27 mouse cellular contexts compared by ENCODE assay signal in the genomic region with DNA sequence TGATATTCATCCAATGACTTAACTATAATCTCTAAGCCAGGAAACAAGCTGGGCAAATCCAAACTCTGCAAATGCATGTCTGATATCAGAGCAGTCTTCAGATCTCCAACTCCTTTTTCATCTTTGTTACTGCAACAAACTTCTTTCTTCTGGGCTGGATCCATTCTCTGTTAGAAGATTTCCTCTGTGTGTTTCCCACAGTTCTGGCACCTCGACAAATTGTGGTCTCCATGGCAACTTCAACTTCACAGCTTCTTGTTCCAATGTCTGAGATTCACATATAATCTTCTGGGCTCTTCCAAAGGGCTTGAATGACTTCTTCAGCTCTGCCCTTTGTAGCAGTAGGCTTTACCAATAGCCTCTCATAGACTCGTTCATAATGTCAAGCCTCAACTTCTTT.
DNase-seq lines count a peak whose midpoint lies in the region; ATAC-seq and TF ChIP-seq lines count a peak whose summit lies in the region.
"Had no signal": no experiment of that assay in that cellular context is flagged by ENCODE, and none has a peak within 500 bp of the region (broad histone marks: within the 10 kb centered on the region; RNA-seq: fewer than 3 reads in every experiment).

No protein-coding gene starts in this region.

- no peaks in the 10 kb centered on the region for H3K27me3 ChIP-seq in midbrain, embryonic 16.5 days (ENCODE audit: control insufficient read depth, insufficient read depth, low read depth, low read length)
- H3K27me3 ChIP-seq: CH12.LX; forebrain, embryonic 13.5 days; heart, embryonic 12.5 days; heart, embryonic 15.5 days; Patski had no signal

- H3K9ac ChIP-seq in midbrain, embryonic 16.5 days (ENCODE audit: low read depth, low read length): no peak overlapping the region
- H3K9ac ChIP-seq: forebrain, embryonic 13.5 days; heart, embryonic 12.5 days; heart, embryonic 15.5 days; hindbrain, embryonic 14.5 days had no signal

- no peak for TF ChIP-seq CTCF in lung, adult 2 months (IDR thresholded peaks at IDR 0.05; ENCODE audit: insufficient read depth, low read length)

- no peak overlapping the region for H3K4me3 ChIP-seq in lung, adult 2 months (replicated peaks; ENCODE audit: extremely low read depth, low read depth, low read length)
- no peak overlapping the region for H3K4me3 ChIP-seq in midbrain, embryonic 16.5 days (ENCODE audit: low read depth, low read length)
- H3K4me3 ChIP-seq: forebrain, embryonic 10.5 days; forebrain, embryonic 13.5 days; heart, embryonic 12.5 days; heart, embryonic 15.5 days had no signal

- 0 out of 2 replicates have a peak, but pooled peaks cover 5% of the 10 kb centered on the region for H3K9me3 ChIP-seq in midbrain, embryonic 16.5 days (replicated peaks; ENCODE audit: control insufficient read depth, low read length, poor library complexity, severe bottlenecking)
- H3K9me3 ChIP-seq: forebrain, embryonic 13.5 days; G1E had no signal

- 58% methylated on average over 2 of the region's 2 CpGs for WGBS in lung, adult 2 months
- 57% methylated on average over 2 of the region's 2 CpGs for WGBS in midbrain, embryonic 16.5 days

- no peak overlapping the region for H3K27ac ChIP-seq in midbrain, embryonic 16.5 days (ENCODE audit: low read length)
- H3K27ac ChIP-seq: forebrain, embryonic 10.5 days; forebrain, embryonic 13.5 days; heart, embryonic 15.5 days; hindbrain, embryonic 14.5 days; hindbrain, postnatal 0 days had no signal

- TF ChIP-seq POLR2A in lung, adult 2 months (IDR thresholded peaks at IDR 0.05; ENCODE audit: borderline replicate concordance, extremely low read depth, low read depth, low read length): no peak

- H3K36me3 ChIP-seq in midbrain, embryonic 16.5 days (ENCODE audit: control insufficient read depth, insufficient read depth, low read length): no peaks in the 10 kb centered on the region
- H3K36me3 ChIP-seq: forebrain, embryonic 10.5 days; G1E; heart, embryonic 12.5 days; heart, embryonic 15.5 days had no signal

- no peak for ATAC-seq in midbrain, embryonic 16.5 days
- ATAC-seq: forebrain, embryonic 13.5 days; hindbrain, postnatal 0 days; Patski had no signal

- H3K4me2 ChIP-seq in midbrain, embryonic 16.5 days (ENCODE audit: low read length): no peak overlapping the region
- H3K4me2 ChIP-seq: forebrain, embryonic 13.5 days; heart, embryonic 12.5 days; heart, embryonic 15.5 days; hindbrain, embryonic 14.5 days had no signal

- peak; percentile 1 to 2 for DNase-seq in layer of hippocampus, postnatal 14 days (ENCODE audit: low spot score in 2 of 2)
- DNase-seq in layer of hippocampus, adult 8-10 months (ENCODE audit: low spot score in 2 of 2): no peak
- peak; percentile 7 to 12 for DNase-seq in left cerebral cortex, postnatal 25 days (ENCODE audit: low spot score in 2 of 2)
- no peak for DNase-seq in left cerebral cortex, adult 8-10 months (ENCODE audit: low spot score in 2 of 2)
- DNase-seq in brain, adult 2 months (ENCODE audit: low read depth, low spot score): peak; percentile 10
- DNase-seq in right cerebral cortex, postnatal 10 days (ENCODE audit: low spot score in 2 of 2): peak; percentile 50 to 52
- no peak for DNase-seq in lung, adult 2 months
- DNase-seq: adrenal gland, adult 2 months; adrenal gland, postnatal 14 days; B cell, adult 2 months; cerebellum, adult 18-20 months; cerebellum, adult 9-10 months; cerebellum, postnatal 14 days; gastrocnemius, postnatal 25 days; heart, adult 18-20 months; heart, postnatal 10 days; heart, postnatal 4 days had no signal

- H3K4me1 ChIP-seq in lung, adult 2 months (ENCODE audit: control insufficient read depth, insufficient read depth, low read length): no peaks in the 10 kb centered on the region
- H3K4me1 ChIP-seq in midbrain, embryonic 16.5 days (ENCODE audit: control insufficient read depth, insufficient read depth, low read length): no peaks in the 10 kb centered on the region
- H3K4me1 ChIP-seq: forebrain, embryonic 10.5 days; forebrain, embryonic 13.5 days; heart, embryonic 12.5 days; heart, embryonic 15.5 days had no signal

- intact Hi-C loops in left cerebral cortex, postnatal 25 days (cut with DNase I): no loop called here

Comparison
In these comparisons a context has a peak if more than half of its experiments do, and no peak if none do; other contexts are left out.
1. DNase-seq: peak in layer of hippocampus, postnatal 14 days (2 of 2), left cerebral cortex, postnatal 25 days (2 of 2), brain, adult 2 months (single experiment) and right cerebral cortex, postnatal 10 days (2 of 2); none in layer of hippocampus, adult 8-10 months (0 of 2), left cerebral cortex, adult 8-10 months (0 of 2) and lung, adult 2 months (single experiment).